Mouse (Mus musculus) heart, adult 2 months (tissue): ENCODE data around the gene Rnf5. TPM values are rescaled to one million over a fixed set of nuclear protein-coding genes. Genes with fewer than 3 reads are reported as not detected.

Experiments
- DNase-seq, 2 experiments: peaks; one replicate each; pipeline ENCODE4 v3.0.0; 2021
- H3K27ac ChIP-seq: fragments of 200-600 bp; 2 replicates; pipeline ENCODE4 v1.8.1; 2022
- H3K27me3 ChIP-seq: fragments of 200-500 bp; 2 replicates; pipeline ENCODE4 v1.6.1; 2012; ENCODE audit warnings: mild to moderate bottlenecking, low read length, inconsistent platforms, mixed read lengths; ENCODE audit not compliant: control insufficient read depth, insufficient read depth
- H3K36me3 ChIP-seq: fragments of 200-500 bp; 2 replicates; pipeline ENCODE4 v1.6.1; 2012; ENCODE audit warnings: low read length, inconsistent platforms; ENCODE audit not compliant: control insufficient read depth, insufficient read depth
- H3K4me1 ChIP-seq: fragments of 200-500 bp; 2 replicates; pipeline ENCODE4 v1.6.1; 2011; ENCODE audit warnings: low read length; ENCODE audit not compliant: control insufficient read depth, insufficient read depth
- H3K4me3 ChIP-seq: fragments of 200-600 bp; 2 replicates; pipeline ENCODE4 v1.8.1; 2022
- H3K79me2 ChIP-seq: fragments of 200-500 bp; replicated peaks from 2 replicates; pipeline ENCODE4 v1.6.1; 2012; ENCODE audit warnings: mild to moderate bottlenecking, inconsistent platforms, low read length, moderate library complexity, mixed read lengths; ENCODE audit not compliant: control insufficient read depth, insufficient read depth
- H3K9ac ChIP-seq: fragments of 200-500 bp; 2 replicates; pipeline ENCODE4 v1.6.1; 2012; ENCODE audit warnings: low read depth, mild to moderate bottlenecking, control low read depth, inconsistent platforms, low read length, mixed read lengths
- CTCF ChIP-seq: fragments of 200-600 bp; IDR thresholded peaks from 2 replicates; pipeline ENCODE4 v1.8.1; 2022; ENCODE audit warnings: antibody characterized with exemption, mild to moderate bottlenecking, moderate library complexity
- EP300 ChIP-seq: fragments of 200-500 bp; IDR thresholded peaks from 2 replicates; pipeline ENCODE4 v1.6.1; 2011; ENCODE audit warnings: low read depth, low read length, control low read depth; ENCODE audit not compliant: insufficient read depth
- POLR2A ChIP-seq: fragments of 200-500 bp; IDR thresholded peaks from 2 replicates; pipeline ENCODE4 v1.6.1; 2011; ENCODE audit warnings: mild to moderate bottlenecking, low read depth, low read length, control low read depth; ENCODE audit not compliant: insufficient read depth
- WGBS: fragments of 180-500 bp; shearing (Covaris S2); methylation state at CpG from one replicate; pipeline ENCODE4 v1.1.7; 2018; 5-methylcytosine and 5-hydroxymethylcytosine counted together
- intact Hi-C: fragments of 180-260 bp; cut with DNase I; formaldehyde crosslinking; loops from one replicate; pipeline ENCODE4 v1.15.1; 2025
- polyA plus RNA-seq: library from polyadenylated mRNA; depleted of rRNA; stranded (reverse); fragments of >200 nt; gene quantifications from 2 replicates; pipeline ENCODE4 v1.2.3, GENCODE M21; 2012
- total RNA-seq, 2 experiments: library from RNA; stranded (reverse); gene quantifications; 2 replicates each; pipeline ENCODE4 v1.2.3; 2021

Gene Rnf5
- total and polyA plus RNA-seq, 3 experiments: 37.6 to 71.7 (median 40.4) TPM

GRCm38 (mm10) chr17:34649106-34649864 lies 45.8 kb upstream of the Rnf5 start:
- H3K27me3 ChIP-seq: no peaks in the 10 kb centered on the region
- no peak overlapping the region for H3K27ac ChIP-seq
- WGBS: 85% methylated on average over 18 of the region's 18 CpGs
- peaks cover 9% of the 10 kb centered on the region for H3K4me1 ChIP-seq
- H3K79me2 ChIP-seq: no peaks in the 10 kb centered on the region; the same call in 1 of the 2 replicates
- TF ChIP-seq CTCF (no peak), EP300 (no peak), POLR2A (no peak)
- DNase-seq: no peak
- no peaks in the 10 kb centered on the region for H3K36me3 ChIP-seq
- intact Hi-C loops: no loop called here
- H3K9ac ChIP-seq: no peak overlapping the region
- H3K4me3 ChIP-seq: no peak overlapping the region

GRCm38 (mm10) chr17:34648141-34648890 lies 44.8 kb upstream of the Rnf5 start:
- Histone ChIP-seq H3K9ac (no peak overlapping the region), H3K36me3 (no peaks in the 10 kb centered on the region), H3K4me3 (no peak overlapping the region), H3K79me2 (no peaks in the 10 kb centered on the region; the same call in 1 of the 2 replicates), H3K4me1 (peaks cover 6% of the 10 kb centered on the region), H3K27me3 (no peaks in the 10 kb centered on the region), H3K27ac (no peak overlapping the region)
- TF ChIP-seq POLR2A (no peak), CTCF (no peak), EP300 (no peak)
- peak in 1 of 2 experiments; percentile 4 for DNase-seq
- 86% methylated on average over 16 of the region's 16 CpGs for whole genome bisulfite sequencing
- intact Hi-C loops: no loop called here

- under 1% methylated on average over 66 of the region's 66 CpGs for whole genome bisulfite sequencing
Measured at GRCm38 (mm10) chr17:34646906-34647787, 43.7 kb upstream of the Rnf5 start, which contains the start of gene Atf6b. Atf6b (plus strand) TSS chr17:34647146.

GRCm38 (mm10) chr17:34645831-34646511 lies 42.5 kb upstream of the Rnf5 start:
- TF ChIP-seq CTCF (no peak), EP300 (no peak), POLR2A (no peak)
- peak; percentile 26 to 32 for DNase-seq
- no peaks in the 10 kb centered on the region for H3K36me3 ChIP-seq
- 57% methylated on average over 30 of the region's 30 CpGs for WGBS
- no peaks in the 10 kb centered on the region; the same call in 1 of the 2 replicates for H3K79me2 ChIP-seq
- H3K4me3 ChIP-seq: peak overlapping the region; percentile 30; the same call in 1 of the 2 replicates
- H3K4me1 ChIP-seq: peaks cover 11% of the 10 kb centered on the region
- H3K27ac ChIP-seq: no peak overlapping the region
- no peaks in the 10 kb centered on the region for H3K27me3 ChIP-seq
- H3K9ac ChIP-seq: no peak overlapping the region
- intact Hi-C loops: no loop called here

More at GRCm38 (mm10) chr17:34646906-34647787, 43.7 kb upstream of the Rnf5 start, which contains the start of gene Atf6b:
- intact Hi-C loops: no loop called here
- peaks cover 6% of the 10 kb centered on the region for H3K4me1 ChIP-seq
- H3K79me2 ChIP-seq: no peaks in the 10 kb centered on the region; the same call in 1 of the 2 replicates
- DNase-seq: peak; percentile 89 to 97
- H3K27me3 ChIP-seq: no peaks in the 10 kb centered on the region
- H3K27ac ChIP-seq: peak within 1 kb of the TSS; percentile 84
- peak within 1 kb of the TSS; percentile 83 for H3K9ac ChIP-seq
- H3K4me3 ChIP-seq: peak within 1 kb of the TSS; percentile 98
- TF ChIP-seq CTCF (no peak), POLR2A (0 out of 2 replicates have a peak, but pooled peaks have one; percentile 39), EP300 (peak; percentile 76; the same call in 1 of the 2 replicates)
- no peaks in the 10 kb centered on the region for H3K36me3 ChIP-seq

- peaks cover 12% of the 10 kb centered on the region for H3K4me1 ChIP-seq
- no peak overlapping the region for H3K9ac ChIP-seq
- DNase-seq: no peak
- H3K79me2 ChIP-seq: no peaks in the 10 kb centered on the region; the same call in 1 of the 2 replicates
- TF ChIP-seq CTCF (no peak), POLR2A (no peak), EP300 (no peak)
- 29% methylated on average over 10 of the region's 10 CpGs for WGBS
- H3K27me3 ChIP-seq: no peaks in the 10 kb centered on the region
- intact Hi-C loops: no loop called here
- H3K36me3 ChIP-seq: no peaks in the 10 kb centered on the region
- peak overlapping the region; percentile 87 for H3K27ac ChIP-seq
- H3K4me3 ChIP-seq: peak overlapping the region; percentile 69
Measured at GRCm38 (mm10) chr17:34645256-34645829, 41.9 kb upstream of the Rnf5 start.
